Mouse (Mus musculus): Measurements from ENCODE around the gene Mrgpra1.

Gene Mrgpra1

GRCm38 (mm10) chr7:47354140-47354539 is at the start of gene Mrgpra1:
Mrgpra1 (minus strand) TSS chr7:47354240.
- WGBS = 87% methylated on average over 1 of the region's 1 CpGs

GRCm38 (mm10) chr7:47348421-47348820 is 5.6 kb downstream of the Mrgpra1 start:
- WGBS = 63% methylated on average over 3 of the region's 3 CpGs

- WGBS = 78% methylated on average over 4 of the region's 4 CpGs
Observed at GRCm38 (mm10) chr7:47345905-47346478, 8.0 kb downstream of the Mrgpra1 start.

GRCm38 (mm10) chr7:47341887-47342286 is 12.2 kb downstream of the Mrgpra1 start:
- WGBS = 78% methylated on average over 3 of the region's 3 CpGs

GRCm38 (mm10) chr7:47341389-47341788 is 12.7 kb downstream of the Mrgpra1 start:
- WGBS = 57% methylated on average over 3 of the region's 3 CpGs

GRCm38 (mm10) chr7:47318299-47318698 is 35.7 kb downstream of the Mrgpra1 start:
- 57% methylated on average over 1 of the region's 1 CpGs for WGBS

GRCm38 (mm10) chr7:47312289-47312688 is 41.8 kb downstream of the Mrgpra1 start:
- 32% methylated on average over 4 of the region's 4 CpGs for WGBS

GRCm38 (mm10) chr7:47309855-47310254 is 44.2 kb downstream of the Mrgpra1 start:
- 91% methylated on average over 10 of the region's 10 CpGs for WGBS

GRCm38 (mm10) chr7:47304661-47305060 is 49.4 kb downstream of the Mrgpra1 start:
- 78% methylated on average over 5 of the region's 6 CpGs for WGBS

Data from cerebral cortex, adult 2 months (tissue).